Mouse (Mus musculus): ENCODE measurements around the gene Scube3. TPM values are rescaled to one million over a fixed set of nuclear protein-coding genes. Genes with fewer than 3 reads are reported as not detected.
A peak's percentile ranks its signal among the peaks of the same experiment; 100 is the strongest.
"Not testable (repeated sequence)": the region's sequence is repeated elsewhere in the genome, so short reads cannot be mapped to it uniquely, and the experiment has no call there.

Gene Scube3
- total RNA-seq, 2 experiments from 2014 or later, result 1.5 TPM

- intact Hi-C loops (cut with DNase I), result no loop called here
- no peak overlapping the region for H3K27ac ChIP-seq
- no peak for TF ChIP-seq CTCF (IDR thresholded peaks at IDR 0.05)
Measured at GRCm38 (mm10) chr17:28211921-28212341, 70.0 kb downstream of the Scube3 start.

GRCm38 (mm10) chr17:28212391-28212790 lies 70.5 kb downstream of the Scube3 start:
- Histone ChIP-seq H3K4me3 (no peak overlapping the region), H3K27ac (no peak overlapping the region)
- intact Hi-C loops (cut with DNase I), result no loop called here
- DNase-seq (ENCODE audit: extremely low spot score in 1 of 2, low spot score in 2 of 2), result no peak
- no peak for TF ChIP-seq CTCF (IDR thresholded peaks at IDR 0.05)

More at GRCm38 (mm10) chr17:28211921-28212341, 70.0 kb downstream of the Scube3 start:
- H3K4me3 ChIP-seq, result no peak overlapping the region
- DNase-seq (ENCODE audit: extremely low spot score in 1 of 2, low spot score in 2 of 2), result no peak

GRCm38 (mm10) chr17:28213236-28213635 lies 71.3 kb downstream of the Scube3 start:
- no peak for DNase-seq (ENCODE audit: extremely low spot score in 1 of 2, low spot score in 2 of 2)
- TF ChIP-seq CTCF (IDR thresholded peaks at IDR 0.05), result peak; percentile 34
- Histone ChIP-seq H3K4me3 (no peak overlapping the region), H3K27ac (no peak overlapping the region)
- intact Hi-C loops (cut with DNase I), result no loop called here

- DNase-seq (ENCODE audit: extremely low spot score in 1 of 2, low spot score in 2 of 2), result no peak
- no peak for TF ChIP-seq CTCF (IDR thresholded peaks at IDR 0.05)
- intact Hi-C loops (cut with DNase I), result no loop called here
- H3K4me3 ChIP-seq, result no peak overlapping the region
- H3K27ac ChIP-seq, result no peak overlapping the region
Measured at GRCm38 (mm10) chr17:28216791-28217190, 74.8 kb downstream of the Scube3 start.

GRCm38 (mm10) chr17:28217721-28218649 lies 76.0 kb downstream of the Scube3 start:
- no peak; the same call in 1 of the 2 replicates for TF ChIP-seq CTCF (IDR thresholded peaks at IDR 0.05)
- Histone ChIP-seq H3K27ac (peak overlapping the region; percentile 19; the same call in 1 of the 2 replicates), H3K4me3 (no peak overlapping the region)
- intact Hi-C loops (cut with DNase I), result no loop called here
- no peak for DNase-seq (ENCODE audit: extremely low spot score in 1 of 2, low spot score in 2 of 2)

GRCm38 (mm10) chr17:28222463-28222862 lies 80.5 kb downstream of the Scube3 start:
- intact Hi-C loops (cut with DNase I); H3K27ac ChIP-seq; H3K4me3 ChIP-seq; DNase-seq (ENCODE audit: extremely low spot score in 1 of 2, low spot score in 2 of 2): not testable (repeated sequence)

GRCm38 (mm10) chr17:28223561-28224391 lies 81.8 kb downstream of the Scube3 start:
- intact Hi-C loops (cut with DNase I), result no loop called here
- TF ChIP-seq CTCF (IDR thresholded peaks at IDR 0.05), result no peak; the same call in none of the 2 replicates

More at GRCm38 (mm10) chr17:28223561-28224391, 81.8 kb downstream of the Scube3 start:
- H3K4me3 ChIP-seq, result peak overlapping the region; percentile 74
- peak; percentile 86 to 87 for DNase-seq (ENCODE audit: extremely low spot score in 1 of 2, low spot score in 2 of 2)
- peak overlapping the region; percentile 88 for H3K27ac ChIP-seq

Other genes starting within 250 kb of the Scube3 start
- gene Anks1, start 232.8 kb upstream of the Scube3 start, total RNA-seq (2021), result 10 to 100 TPM; 36.6 to 54.9 TPM
- gene Taf11, start 232.3 kb upstream of the Scube3 start, total RNA-seq (2021), result 10 to 100 TPM; 45.6 to 51.1 TPM
- under 1 TPM; 0.61 to 0.88 TPM for gene Tcp11, start 61.5 kb upstream of the Scube3 start, total RNA-seq (2021)
- gene Zfp523, start 35.0 kb downstream of the Scube3 start, total RNA-seq (2021), result 100 to 1,000 TPM; 107 to 130 TPM
- gene Def6, start 65.6 kb downstream of the Scube3 start, total RNA-seq (2021), result 1 to 10 TPM; 2.1 to 3.1 TPM
- 10 to 100 TPM; 28.8 to 29.2 TPM for gene Ppard, start 90.6 kb downstream of the Scube3 start, total RNA-seq (2021)
- 10 to 100 TPM; 21.5 to 26.1 TPM for gene Fance, start 171.4 kb downstream of the Scube3 start, total RNA-seq (2021)
- gene Rpl10a, start 186.3 kb downstream of the Scube3 start, total RNA-seq (2021), result 100 to 1,000 TPM; 302 to 309 TPM
- 1 to 10 TPM; 2.9 to 3.0 TPM for gene Tead3, start 208.7 kb downstream of the Scube3 start, total RNA-seq (2021)
- not detected for gene Tulp1, start 223.1 kb downstream of the Scube3 start, total RNA-seq (2021)